Mouse (Mus musculus): Measurements from ENCODE around the gene Mctp2.

DNA sequence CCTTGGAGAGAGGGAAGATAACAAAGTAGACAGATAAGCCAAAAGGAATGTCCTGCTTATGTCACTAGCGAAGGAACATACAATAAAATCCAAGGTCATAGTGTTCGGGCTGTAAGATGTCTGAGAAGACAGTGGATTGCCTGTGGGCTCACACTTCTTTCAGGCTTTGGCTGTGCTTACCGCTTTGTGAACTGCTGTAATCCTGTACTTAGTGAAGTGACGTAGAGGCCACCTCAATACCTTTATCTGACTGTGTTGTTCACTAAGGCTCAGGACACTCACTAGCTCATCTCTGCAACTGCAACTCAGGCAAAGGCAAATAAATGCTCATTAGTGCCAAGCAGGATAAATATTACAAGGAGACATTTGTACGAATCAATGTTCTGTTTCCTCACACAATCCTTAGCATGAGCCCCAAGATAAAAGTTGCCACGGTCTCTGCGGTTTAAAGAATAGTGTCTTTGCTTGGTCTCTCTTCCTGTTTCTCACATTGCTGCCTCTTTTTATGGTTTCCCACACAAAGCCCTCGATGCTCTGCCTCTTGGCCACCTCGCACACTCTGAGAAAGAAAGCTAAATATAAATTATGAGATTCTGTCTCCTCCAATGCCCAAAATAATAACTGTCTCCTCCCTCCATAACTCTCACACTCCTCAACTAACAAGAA is 8.1 kb upstream of the Mctp2 start:
- TF ChIP-seq CTCF (IDR thresholded peaks at IDR 0.05; ENCODE audit: extremely low read depth, insufficient read length, insufficient replicate concordance, low read depth, low read length) (no peak), POLR2A (IDR thresholded peaks at IDR 0.05; ENCODE audit: low read depth, low read length) (no peak)
